Comparison of ENCODE assay signal across 13 mouse cellular contexts in genomic region chr6:52465834-52466525, GRCm38 (mm10).
"Had no signal": no experiment of that assay in that cellular context is flagged by ENCODE, and none has a peak within 500 bp of the region (broad histone marks: within the 10 kb centered on the region; RNA-seq: fewer than 3 reads in every experiment).

No protein-coding gene starts in this region.

- DNase-seq: gastrocnemius, adult 2 months; gastrocnemius, postnatal 10 days; gastrocnemius, postnatal 25 days; heart, adult 18-20 months; heart, postnatal 10 days; kidney, adult 11 months; kidney, adult 2 months; kidney, adult 9 months; kidney, postnatal 14 days; kidney, postnatal 36 days; layer of hippocampus, adult 9-11 months; layer of hippocampus, postnatal 36 days; left cerebral cortex, postnatal 4 days had no signal
